Mouse (Mus musculus): Measurements from ENCODE around the gene Arl3. TPM values are rescaled to one million over a fixed set of nuclear protein-coding genes. Genes with fewer than 3 reads are reported as not detected.
A peak's percentile ranks its signal among the peaks of the same experiment; 100 is the strongest.

Arl3 gene
- total RNA-seq, 1 experiment = 39.7 TPM

DNA sequence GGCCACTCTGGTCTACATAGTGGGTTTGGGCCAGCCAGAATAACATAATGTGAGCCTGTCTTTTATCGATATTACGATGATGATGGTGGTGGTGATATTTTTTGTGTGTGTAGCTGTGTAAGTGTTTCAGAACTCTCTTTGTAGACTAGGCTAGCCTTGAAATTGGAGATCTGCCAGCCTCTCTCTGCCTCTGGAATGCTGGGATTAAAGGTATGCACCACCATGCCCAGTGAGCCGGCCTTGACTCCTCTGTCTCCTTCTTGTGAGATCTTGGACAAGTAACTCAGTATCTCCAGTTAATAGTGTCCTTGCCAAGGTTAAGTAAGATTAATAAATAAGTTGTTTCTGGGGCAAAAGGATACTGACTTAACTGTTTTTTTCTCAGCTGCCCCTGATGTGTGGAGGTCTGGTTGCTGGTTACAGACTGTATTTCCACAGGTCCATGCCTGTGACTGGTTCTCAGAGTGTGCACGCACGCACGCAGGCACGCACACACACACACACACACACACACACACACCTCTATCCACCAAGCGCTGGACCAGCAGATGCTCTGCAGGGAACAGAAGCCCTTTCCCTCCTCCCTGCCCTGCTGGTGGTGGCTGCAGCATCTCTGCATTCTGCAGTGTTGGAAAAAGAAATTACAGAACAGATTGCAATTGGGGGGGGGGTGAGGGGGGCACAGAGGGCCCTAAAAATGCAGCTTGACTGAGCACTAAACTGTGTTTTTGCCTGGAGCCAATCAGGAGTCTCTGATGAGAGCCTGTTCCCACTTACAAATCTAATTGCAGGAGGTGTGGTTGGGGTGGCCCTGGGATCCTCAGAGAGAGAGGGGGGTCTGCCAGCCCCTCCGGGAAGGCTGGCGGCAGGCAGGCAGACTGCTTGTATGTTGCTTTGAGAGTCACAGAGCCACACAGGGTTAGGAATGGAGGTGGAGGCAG, 47.0 kb downstream of the Arl3 start:
- Histone ChIP-seq H3K4me1 (ENCODE audit: control insufficient read depth in 2 of 2, insufficient read depth in 2 of 2, low read length in 2 of 2, poor library complexity in 1 of 2) (peaks cover 7 to 42% of the 10 kb centered on the region in 2 experiments), H3K9ac (ENCODE audit: insufficient read depth, low read depth, low read length, poor library complexity, severe bottlenecking) (no peak overlapping the region), H3K9me3 (ENCODE audit: control insufficient read depth, insufficient read depth, low read depth, low read length) (no peaks in the 10 kb centered on the region), H3K27ac (ENCODE audit: insufficient read depth, low read depth, low read length, poor library complexity, severe bottlenecking) (no peak overlapping the region; the same call in 1 of the 2 replicates), H3K36me3 (ENCODE audit: control insufficient read depth, insufficient read depth, low read length, poor library complexity, severe bottlenecking) (no peaks in the 10 kb centered on the region), H3K4me3 (ENCODE audit: insufficient read depth in 1 of 2, low read depth in 1 of 2, low read length in 2 of 2, poor library complexity in 1 of 2, severe bottlenecking in 1 of 2) (no peak overlapping the region)
- in situ Hi-C loops (cut with MboI; ENCODE audit: low sequenced_read_pairs in 2 of 2, unreplicated experiment in 2 of 2) = no loop called here
- no peak for TF ChIP-seq ZNF384 (IDR thresholded peaks at IDR 0.05; ENCODE audit: low read depth, low read length)
- no peak for TF ChIP-seq HCFC1 (IDR thresholded peaks at IDR 0.05; ENCODE audit: borderline replicate concordance, insufficient read depth, low read length)
- TF ChIP-seq CHD2 (IDR thresholded peaks at IDR 0.05; ENCODE audit: low read depth, low read length) = no peak
- no peak for DNase-seq (ENCODE audit: low read depth, low spot score)

DNA sequence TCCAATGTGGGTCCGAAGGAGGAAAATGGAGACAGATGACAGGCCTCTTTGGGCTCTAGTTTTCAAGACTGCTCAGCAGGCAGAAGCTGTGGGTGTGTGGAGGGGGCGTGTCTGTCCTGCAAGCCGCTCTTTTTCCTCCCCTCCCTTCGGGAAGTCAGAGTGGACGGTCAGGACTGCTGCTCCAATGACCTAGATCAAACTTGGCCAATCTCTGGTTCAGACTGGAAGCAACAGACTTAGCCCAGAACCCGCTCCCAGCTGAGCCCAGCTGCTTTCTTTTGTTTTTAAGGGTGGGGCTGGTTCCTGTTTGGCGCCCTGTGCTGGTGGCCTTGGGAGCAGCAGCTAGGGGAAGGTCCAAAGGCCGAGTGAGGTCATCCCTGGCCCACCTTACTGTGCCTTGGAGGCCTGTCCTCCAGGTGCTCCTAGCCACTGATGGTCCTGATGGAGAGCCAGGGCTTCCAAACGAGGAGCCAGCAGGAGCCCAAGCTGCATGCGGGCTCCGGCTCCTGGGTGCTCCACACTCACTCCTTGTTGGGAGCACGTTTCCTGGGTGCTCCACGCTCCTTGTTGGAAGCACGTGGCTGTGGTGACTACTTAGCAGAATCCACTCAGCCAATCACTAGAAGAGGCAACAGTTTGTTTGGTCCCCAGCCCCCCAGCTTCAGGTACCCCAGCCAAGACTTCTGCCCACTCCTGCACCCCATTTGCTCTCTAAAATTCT, 48.2 kb downstream of the Arl3 start:
- peaks cover 5 to 46% of the 10 kb centered on the region in 2 experiments; a peak in 3 of 4 replicates for H3K4me1 ChIP-seq (ENCODE audit: control insufficient read depth in 2 of 2, insufficient read depth in 2 of 2, low read length in 2 of 2, poor library complexity in 1 of 2)
- H3K9me3 ChIP-seq (ENCODE audit: control insufficient read depth, insufficient read depth, low read depth, low read length) = no peaks in the 10 kb centered on the region
- peak; percentile 60 for DNase-seq (ENCODE audit: low read depth, low spot score)
- peak overlapping the region; percentile 36; the same call in 1 of the 2 replicates for H3K9ac ChIP-seq (ENCODE audit: insufficient read depth, low read depth, low read length, poor library complexity, severe bottlenecking)
- TF ChIP-seq HCFC1 (IDR thresholded peaks at IDR 0.05; ENCODE audit: borderline replicate concordance, insufficient read depth, low read length) (no peak), ZC3H11A (IDR thresholded peaks at IDR 0.05; ENCODE audit: borderline replicate concordance, low read depth, low read length) (no peak), CHD2 (IDR thresholded peaks at IDR 0.05; ENCODE audit: low read depth, low read length) (no peak), ZNF384 (IDR thresholded peaks at IDR 0.05; ENCODE audit: low read depth, low read length) (no peak), MAFK (IDR thresholded peaks at IDR 0.05; ENCODE audit: insufficient read depth, low read depth, low read length) (no peak)
- H3K27ac ChIP-seq (ENCODE audit: insufficient read depth, low read depth, low read length, poor library complexity, severe bottlenecking) = peak overlapping the region; percentile 12; the same call in 1 of the 2 replicates
- in situ Hi-C loops (cut with MboI; ENCODE audit: low sequenced_read_pairs in 2 of 2, unreplicated experiment in 2 of 2) = no loop called here
- peak overlapping the region; percentile 40 to 60; a peak in 3 of 4 replicates for H3K4me3 ChIP-seq (ENCODE audit: insufficient read depth in 1 of 2, low read depth in 1 of 2, low read length in 2 of 2, poor library complexity in 1 of 2, severe bottlenecking in 1 of 2)
- H3K36me3 ChIP-seq (ENCODE audit: control insufficient read depth, insufficient read depth, low read length, poor library complexity, severe bottlenecking) = no peaks in the 10 kb centered on the region

DNA sequence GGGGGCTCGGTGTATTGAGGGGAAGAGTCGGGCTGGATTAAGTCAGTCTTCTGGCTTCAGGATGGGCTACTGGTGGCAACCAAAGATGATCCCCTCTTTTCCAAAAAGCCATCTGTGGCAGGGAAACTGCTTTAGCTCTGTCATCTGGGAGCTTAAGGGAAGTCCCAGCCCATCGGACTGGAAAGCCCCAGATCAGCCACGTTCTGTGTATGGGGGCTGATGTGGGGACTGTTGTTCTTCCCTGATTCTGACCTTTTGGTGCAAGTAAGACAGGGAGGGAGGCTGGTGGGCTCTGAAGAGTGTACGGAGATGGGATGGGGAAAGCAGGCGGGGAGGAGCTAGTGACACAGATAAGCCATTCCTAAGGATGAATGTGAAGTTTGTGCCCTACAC, 48.9 kb downstream of the Arl3 start:
- Histone ChIP-seq H3K4me3 (ENCODE audit: insufficient read depth in 1 of 2, low read depth in 1 of 2, low read length in 2 of 2, poor library complexity in 1 of 2, severe bottlenecking in 1 of 2) (peak overlapping the region; percentile 40 to 60), H3K9me3 (ENCODE audit: control insufficient read depth, insufficient read depth, low read depth, low read length) (no peaks in the 10 kb centered on the region), H3K27ac (ENCODE audit: insufficient read depth, low read depth, low read length, poor library complexity, severe bottlenecking) (peak overlapping the region; percentile 12; the same call in 1 of the 2 replicates), H3K36me3 (ENCODE audit: control insufficient read depth, insufficient read depth, low read length, poor library complexity, severe bottlenecking) (no peaks in the 10 kb centered on the region), H3K4me1 (ENCODE audit: control insufficient read depth in 2 of 2, insufficient read depth in 2 of 2, low read length in 2 of 2, poor library complexity in 1 of 2) (peaks cover 3 to 47% of the 10 kb centered on the region in 2 experiments; a peak in 3 of 4 replicates), H3K9ac (ENCODE audit: insufficient read depth, low read depth, low read length, poor library complexity, severe bottlenecking) (peak overlapping the region; percentile 36; the same call in 1 of the 2 replicates)
- TF ChIP-seq CHD2 (IDR thresholded peaks at IDR 0.05; ENCODE audit: low read depth, low read length) (no peak), ZNF384 (IDR thresholded peaks at IDR 0.05; ENCODE audit: low read depth, low read length) (no peak), MAFK (IDR thresholded peaks at IDR 0.05; ENCODE audit: insufficient read depth, low read depth, low read length) (no peak), HCFC1 (IDR thresholded peaks at IDR 0.05; ENCODE audit: borderline replicate concordance, insufficient read depth, low read length) (no peak), ZC3H11A (IDR thresholded peaks at IDR 0.05; ENCODE audit: borderline replicate concordance, low read depth, low read length) (no peak)
- in situ Hi-C loops (cut with MboI; ENCODE audit: low sequenced_read_pairs in 2 of 2, unreplicated experiment in 2 of 2) = no loop called here
- no peak for DNase-seq (ENCODE audit: low read depth, low spot score)

DNA sequence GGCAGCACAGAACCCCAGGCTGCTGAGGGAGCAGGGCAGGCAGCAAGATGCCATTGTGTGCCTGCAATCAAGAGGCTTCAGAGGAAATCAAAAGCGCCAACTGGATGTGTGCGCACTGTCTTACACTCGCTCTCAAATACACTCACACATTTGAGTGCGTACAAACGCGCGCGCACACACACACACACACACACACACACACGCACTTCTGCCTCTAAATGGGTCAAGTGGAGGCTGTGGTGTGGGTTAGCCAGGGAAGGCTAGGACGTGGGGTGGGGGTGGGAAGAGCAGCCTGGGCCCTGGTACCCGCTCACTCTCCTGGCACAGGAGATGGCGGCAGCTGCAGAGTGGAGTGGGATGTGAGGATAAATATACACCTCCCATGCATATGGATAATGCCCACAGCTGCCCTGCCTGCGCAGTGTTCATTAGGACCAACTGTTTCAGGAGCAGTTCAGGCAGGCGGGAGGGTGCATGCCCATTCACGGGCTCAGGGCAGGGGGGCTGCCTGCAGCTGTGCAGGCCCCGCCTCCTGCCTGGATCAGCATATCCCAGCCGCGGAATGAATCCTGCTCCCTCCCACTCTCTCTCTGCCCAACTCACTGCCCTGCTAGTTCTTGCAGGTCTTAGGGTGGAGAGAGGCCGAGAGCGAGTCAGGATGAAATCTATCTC, 49.4 kb downstream of the Arl3 start:
- Histone ChIP-seq H3K9ac (ENCODE audit: insufficient read depth, low read depth, low read length, poor library complexity, severe bottlenecking) (peak overlapping the region; percentile 36), H3K4me3 (ENCODE audit: insufficient read depth in 1 of 2, low read depth in 1 of 2, low read length in 2 of 2, poor library complexity in 1 of 2, severe bottlenecking in 1 of 2) (peak overlapping the region; percentile 40 to 60), H3K9me3 (ENCODE audit: control insufficient read depth, insufficient read depth, low read depth, low read length) (no peaks in the 10 kb centered on the region), H3K4me1 (ENCODE audit: control insufficient read depth in 2 of 2, insufficient read depth in 2 of 2, low read length in 2 of 2, poor library complexity in 1 of 2) (peaks cover 4 to 50% of the 10 kb centered on the region in 2 experiments; a peak in 3 of 4 replicates), H3K36me3 (ENCODE audit: control insufficient read depth, insufficient read depth, low read length, poor library complexity, severe bottlenecking) (no peaks in the 10 kb centered on the region), H3K27ac (ENCODE audit: insufficient read depth, low read depth, low read length, poor library complexity, severe bottlenecking) (peak overlapping the region; percentile 12; the same call in 1 of the 2 replicates)
- no peak for DNase-seq (ENCODE audit: low read depth, low spot score)
- in situ Hi-C loops (cut with MboI; ENCODE audit: low sequenced_read_pairs in 2 of 2, unreplicated experiment in 2 of 2) = no loop called here
- TF ChIP-seq ZNF384 (IDR thresholded peaks at IDR 0.05; ENCODE audit: low read depth, low read length) (no peak), HCFC1 (IDR thresholded peaks at IDR 0.05; ENCODE audit: borderline replicate concordance, insufficient read depth, low read length) (no peak), MAFK (IDR thresholded peaks at IDR 0.05; ENCODE audit: insufficient read depth, low read depth, low read length) (no peak), CHD2 (IDR thresholded peaks at IDR 0.05; ENCODE audit: low read depth, low read length) (no peak), ZC3H11A (IDR thresholded peaks at IDR 0.05; ENCODE audit: borderline replicate concordance, low read depth, low read length) (no peak)

Measured in ES-E14 (cell line).